Mouse (Mus musculus): Measurements from ENCODE around the gene Smim27.

GRCm38 (mm10) chr4:40220437-40220836 lies 48.9 kb upstream of the Smim27 start:
- no peak for TF ChIP-seq CTCF (IDR thresholded peaks at IDR 0.05; ENCODE audit: low read depth)
- TF ChIP-seq EP300 (IDR thresholded peaks at IDR 0.05; ENCODE audit: low read depth): no peak

All from liver, embryonic 14.5 days (tissue).